Mouse (Mus musculus) cerebellum, postnatal 4 days (tissue): Measurements from ENCODE around the gene Dip2b.

ENCODE experiments used
- DNase-seq, 2 experiments: peaks; one replicate each; pipeline ENCODE4 v3.0.0; 2022; ENCODE audit warnings: low spot score in 2 of 2, mixed read lengths in 1 of 2

Dip2b gene

GRCm38 (mm10) chr15:100083882-100084281, 45.4 kb downstream of the Dip2b start:
- DNase-seq: no peak

GRCm38 (mm10) chr15:100084882-100085281, 46.4 kb downstream of the Dip2b start:
- no peak for DNase-seq

GRCm38 (mm10) chr15:100088021-100088420, 49.6 kb downstream of the Dip2b start:
- no peak for DNase-seq

GRCm38 (mm10) chr15:100089645-100090053, 51.2 kb downstream of the Dip2b start:
- DNase-seq: no peak

- DNase-seq: no peak
These were observed 53.4 kb downstream of the Dip2b start for GRCm38 (mm10) chr15:100091818-100092217.

DNA sequence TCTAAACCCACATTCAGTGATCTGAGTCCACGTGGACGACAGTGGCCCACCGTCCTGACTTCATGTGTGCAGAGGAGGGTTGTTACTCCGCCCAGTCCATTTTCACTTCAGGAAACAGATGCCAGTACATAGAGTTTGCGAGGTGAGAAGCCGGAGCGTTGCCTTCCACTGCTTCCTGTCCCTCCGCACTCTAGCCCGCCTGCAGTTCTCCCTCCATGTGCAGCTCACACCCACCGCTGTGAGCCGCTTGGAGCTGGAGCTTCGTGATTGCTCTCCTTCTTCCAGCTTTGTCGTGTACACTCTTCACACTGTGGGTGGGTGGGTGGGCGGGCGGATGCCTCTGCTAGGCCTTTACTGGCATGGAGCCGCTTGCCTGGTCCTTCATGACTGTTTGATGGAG, 53.8 kb downstream of the Dip2b start:
- no peak for DNase-seq

DNA sequence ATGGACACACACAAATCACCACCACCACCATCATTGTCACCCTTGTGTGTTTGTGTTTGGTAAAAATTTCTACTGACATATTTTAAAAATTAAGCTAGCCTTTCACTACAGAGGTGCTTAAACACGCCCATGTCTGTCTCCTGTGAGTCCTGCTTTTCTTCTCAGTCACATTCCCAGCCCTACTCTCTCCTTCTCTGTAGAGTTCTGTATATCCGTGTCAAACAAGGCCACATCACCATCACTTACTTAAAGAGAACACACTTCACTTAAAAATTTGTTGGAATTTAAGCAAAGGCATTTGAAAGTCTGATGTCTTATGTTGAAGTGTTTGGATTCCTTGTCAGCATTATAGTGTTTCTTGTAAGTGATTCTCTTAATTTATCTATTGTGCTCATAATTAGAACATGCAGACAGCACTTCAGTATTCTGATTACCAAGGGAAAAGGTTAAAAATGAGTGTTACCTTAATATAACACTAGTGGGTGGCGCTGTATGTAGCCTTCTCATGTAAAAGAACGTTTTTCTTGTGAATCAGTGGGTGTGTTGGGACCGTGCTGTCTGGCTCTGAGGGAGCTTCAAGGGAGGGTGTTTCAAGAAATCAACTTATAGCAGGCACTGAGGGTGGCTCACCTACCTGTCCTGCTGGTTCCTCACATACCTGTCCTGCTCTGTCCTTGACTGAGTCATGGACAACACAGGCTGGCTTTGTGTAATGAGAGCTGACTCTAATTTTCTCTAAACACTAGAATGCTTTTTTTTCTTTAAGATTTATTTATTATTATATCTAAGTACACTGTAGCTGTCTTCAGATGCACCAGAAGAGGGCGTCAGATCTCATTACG, 58.3 kb downstream of the Dip2b start:
- no peak for DNase-seq

GRCm38 (mm10) chr15:100100336-100100735, 61.9 kb downstream of the Dip2b start:
- no peak for DNase-seq

DNA sequence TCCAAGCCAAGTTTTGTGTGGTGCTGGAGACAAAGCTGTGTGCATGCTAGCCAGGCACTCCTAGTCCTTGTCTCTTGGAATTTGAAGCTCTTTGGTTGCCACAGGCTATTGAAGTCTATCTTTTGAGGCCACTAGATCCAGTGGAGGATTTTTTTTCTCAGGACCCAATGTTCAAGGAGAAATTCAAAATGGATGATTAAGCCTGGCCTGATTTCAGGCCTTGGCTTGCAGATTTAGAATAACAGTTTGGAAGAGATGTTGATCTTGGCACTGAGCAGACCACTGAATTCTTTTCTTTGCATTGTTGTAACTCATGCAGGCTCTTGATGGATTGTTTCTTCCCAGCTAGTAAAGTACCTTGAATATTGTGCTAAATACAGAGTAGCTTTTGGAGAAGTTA, 62.7 kb downstream of the Dip2b start:
- no peak for DNase-seq

GRCm38 (mm10) chr15:100104126-100104525, 65.7 kb downstream of the Dip2b start:
- DNase-seq: no peak

- no peak for DNase-seq
These were observed 69.8 kb downstream of the Dip2b start for GRCm38 (mm10) chr15:100108071-100108782.

- DNase-seq: no peak
These were observed 71.5 kb downstream of the Dip2b start for GRCm38 (mm10) chr15:100109916-100110315.

DNA sequence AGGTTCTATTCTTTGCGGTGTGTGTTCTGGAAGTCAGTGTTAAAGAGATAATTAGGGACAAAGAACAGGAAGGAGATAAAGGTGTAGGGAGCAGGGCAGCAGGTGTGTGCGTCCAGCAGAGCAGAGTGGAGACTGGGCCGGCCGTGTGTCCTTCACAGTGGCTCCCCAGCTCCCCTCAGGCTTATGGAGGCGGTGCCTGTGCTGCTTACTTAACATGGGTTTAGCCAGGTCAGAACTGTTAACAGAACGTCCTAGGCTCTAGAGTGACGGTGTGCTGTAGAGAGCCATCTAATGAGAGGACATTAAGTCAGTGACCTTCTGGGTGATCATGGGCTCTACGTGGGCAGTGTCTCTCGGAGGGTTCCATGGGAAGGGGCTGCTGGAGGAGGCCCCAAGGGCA, 73.4 kb downstream of the Dip2b start:
- DNase-seq: no peak

- no peak for DNase-seq
These were observed 74.0 kb downstream of the Dip2b start for GRCm38 (mm10) chr15:100112309-100112966.

DNA sequence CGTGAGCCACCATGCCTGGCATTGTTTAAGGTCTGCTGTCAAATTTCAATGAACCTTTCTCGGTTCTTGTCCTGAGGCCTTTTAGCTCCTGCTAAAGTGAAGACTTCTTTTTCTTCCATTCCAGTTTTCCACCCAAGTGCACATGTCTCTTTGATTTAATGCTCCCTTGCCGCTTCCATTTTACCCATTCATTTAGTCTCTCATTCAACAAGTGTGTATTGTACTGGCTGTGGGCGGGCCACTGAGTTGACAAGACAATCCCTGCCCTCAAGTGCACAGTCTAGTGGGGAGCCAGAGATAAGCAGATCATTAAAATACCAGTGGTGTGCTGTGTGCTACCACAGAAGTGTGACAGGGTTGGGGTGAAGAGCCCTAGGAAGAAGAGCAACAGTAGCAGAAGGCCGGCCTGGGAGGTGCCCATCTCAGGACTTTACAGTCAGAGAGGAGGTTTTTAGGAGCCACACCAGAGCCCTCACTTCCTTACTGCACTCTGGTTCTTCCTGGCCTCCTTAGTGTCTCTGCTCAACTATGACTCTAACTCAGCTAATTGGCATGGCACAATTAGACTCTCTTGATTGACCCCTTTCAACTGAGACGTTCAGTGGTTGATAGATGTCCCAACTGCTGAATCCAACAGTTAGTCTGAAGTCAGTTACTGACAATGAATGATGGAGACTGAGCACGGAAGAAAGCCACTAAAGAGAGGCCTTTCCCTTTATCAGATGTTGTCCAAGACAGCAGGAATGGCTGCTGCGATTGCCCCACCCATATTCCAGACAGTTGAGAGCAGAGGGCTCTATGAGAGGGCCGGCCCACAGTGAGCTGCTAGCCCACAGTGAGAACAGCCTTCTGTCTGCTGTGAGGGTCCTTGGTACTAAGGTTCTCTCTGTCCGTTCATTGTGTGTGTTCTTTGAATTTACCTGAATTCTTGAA, 75.1 kb downstream of the Dip2b start:
- DNase-seq: no peak

GRCm38 (mm10) chr15:100115416-100115815, 77.0 kb downstream of the Dip2b start:
- no peak for DNase-seq

DNA sequence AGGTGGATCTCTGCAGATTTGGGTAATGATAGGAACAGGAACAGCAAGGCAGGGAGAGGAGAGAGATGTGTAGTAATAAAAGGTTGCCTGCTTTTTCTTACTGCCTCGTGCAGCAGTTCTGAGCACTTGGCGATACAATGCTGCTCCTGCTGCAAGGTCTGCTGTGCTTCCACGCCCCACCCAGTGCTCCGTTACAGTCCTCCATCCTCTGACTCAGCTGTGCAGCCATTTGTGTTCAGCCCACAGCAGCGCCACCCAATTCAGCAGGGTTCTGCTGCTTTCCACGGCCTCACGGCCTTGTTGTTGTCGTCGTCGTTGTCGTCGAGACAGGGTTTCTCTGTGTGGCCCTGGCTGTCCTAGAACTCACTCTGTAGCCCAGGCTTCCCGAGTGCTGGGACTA, 77.9 kb downstream of the Dip2b start:
- DNase-seq: no peak

DNA sequence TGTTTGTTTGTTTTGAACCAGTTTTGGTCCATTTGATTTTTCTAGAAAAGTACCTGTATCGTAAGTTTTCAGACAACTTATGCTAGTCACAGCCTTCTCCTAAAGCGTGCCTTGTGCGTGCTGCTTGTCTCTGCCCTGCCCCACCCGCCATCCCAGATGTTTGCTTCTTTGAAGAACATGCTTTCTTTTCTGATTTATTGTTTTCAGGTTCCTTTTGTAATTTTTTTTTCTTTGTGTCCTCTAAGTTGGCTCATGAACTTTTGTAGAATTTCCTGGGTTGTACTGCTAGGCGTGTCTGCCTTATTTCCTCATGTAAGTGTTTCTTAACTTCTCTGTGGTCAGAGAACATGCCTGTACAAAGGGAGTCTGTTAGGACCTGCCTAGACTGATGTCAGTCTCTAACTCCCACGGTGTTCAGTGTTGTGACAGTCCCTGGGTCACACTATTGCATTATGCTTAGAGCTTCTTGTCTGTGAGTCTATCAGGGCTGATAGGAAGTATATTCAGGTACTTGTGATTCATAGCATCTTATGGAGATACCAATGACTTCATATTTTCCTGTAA, 80.8 kb downstream of the Dip2b start:
- DNase-seq: no peak

DNA sequence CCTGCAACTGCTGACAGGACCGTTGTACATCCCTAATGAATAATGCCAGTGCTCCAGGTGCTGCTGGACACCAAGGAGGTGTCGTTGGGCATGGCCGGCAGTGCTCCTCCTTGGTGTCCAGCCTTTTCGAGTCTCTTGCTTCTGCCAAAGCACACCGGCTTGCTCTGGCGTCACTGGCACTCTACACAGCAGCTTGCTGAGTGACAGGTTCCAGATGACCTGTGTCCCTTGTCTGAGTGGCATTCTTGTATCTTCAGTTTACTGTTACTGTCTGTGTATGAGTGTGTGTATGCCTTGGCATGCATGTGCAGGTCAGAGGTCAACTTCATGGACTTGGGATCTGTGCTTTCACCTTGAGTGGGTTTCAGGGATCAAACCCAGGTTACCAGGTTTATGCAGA, 83.0 kb downstream of the Dip2b start:
- no peak for DNase-seq

- no peak for DNase-seq
These were observed 85.4 kb downstream of the Dip2b start for GRCm38 (mm10) chr15:100123867-100124266.

DNA sequence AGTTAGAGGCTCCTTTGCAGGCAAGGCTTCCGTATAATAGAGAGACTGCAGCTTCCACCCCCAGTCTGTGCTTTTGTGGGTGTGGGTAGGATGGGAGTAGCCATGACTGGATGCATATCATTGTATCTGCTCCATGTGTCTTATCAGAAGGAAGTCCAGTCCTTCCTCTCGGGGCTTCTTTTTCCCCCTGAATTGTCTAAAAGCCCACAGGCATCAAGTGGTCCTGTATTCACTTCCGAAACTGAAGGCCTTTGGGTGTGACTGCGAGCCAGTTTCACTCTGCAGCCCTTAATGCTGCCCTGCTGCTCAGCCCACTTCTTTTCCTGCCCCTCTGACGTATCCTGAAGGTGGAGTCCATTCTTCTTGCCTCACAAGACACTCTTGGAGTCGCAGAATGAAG, 86.8 kb downstream of the Dip2b start:
- DNase-seq: no peak
